Mouse (Mus musculus): ENCODE measurements at regions not wholly inside any gene's neighbourhood (a gene's known extent, or its start where the extent isn't known, plus 50 kb on each side); places are given as distances from the start of the nearest gene placed in this dataset.

GRCm38 (mm10) chr17:87507848-87508247 is 61.1 kb upstream of the Calm2 start:
- TF ChIP-seq CTCF (IDR thresholded peaks at IDR 0.05; ENCODE audit: low read depth), result no peak
- TF ChIP-seq EP300 (IDR thresholded peaks at IDR 0.05; ENCODE audit: low read depth), result no peak

Data from heart, postnatal 0 days (tissue).